Mouse (Mus musculus): ENCODE measurements around the gene Syt17. TPM values are rescaled to one million over a fixed set of nuclear protein-coding genes. Genes with fewer than 3 reads are reported as not detected.

The Syt17 gene
- total and polyA plus RNA-seq, 3 experiments, result not detected

- peaks cover 4% of the 10 kb centered on the region for H3K9me3 ChIP-seq (replicated peaks; ENCODE audit: low read length)
- H3K27ac ChIP-seq (ENCODE audit: insufficient read depth, low read depth), result no peak overlapping the region
- no peak overlapping the region for H3K4me2 ChIP-seq (ENCODE audit: insufficient read depth, low read depth, poor library complexity, severe bottlenecking)
- H3K79me2 ChIP-seq (replicated peaks; ENCODE audit: control insufficient read depth, extremely low read depth, insufficient read depth, poor library complexity, severe bottlenecking), result no peaks in the 10 kb centered on the region
- in situ Hi-C loops (cut with MboI; ENCODE audit: low pct_ligation_motif_present, low pct_unique_long_range_greater_than_20kb, low sequenced_read_pairs) (no loop called here), dilution Hi-C loops (cut with MboI; ENCODE audit: extremely low pct_ligation_motif_present, extremely low pct_unique_long_range_greater_than_20kb, low sequenced_read_pairs) (no loop called here)
- no peaks in the 10 kb centered on the region for H3K4me1 ChIP-seq (ENCODE audit: control insufficient read depth in 1 of 2, insufficient read depth in 2 of 2)
- H3K27me3 ChIP-seq (replicated peaks), result no peaks in the 10 kb centered on the region
- no peak overlapping the region for H3K9ac ChIP-seq (ENCODE audit: insufficient read depth, low read depth)
- TF ChIP-seq MAZ (IDR thresholded peaks at IDR 0.05; ENCODE audit: low read depth, low read length) (no peak), ZC3H11A (IDR thresholded peaks at IDR 0.05; ENCODE audit: low read depth, low read length) (no peak), USF1 (IDR thresholded peaks at IDR 0.05; ENCODE audit: low read depth, low read length) (no peak), TBP (conservative IDR thresholded peaks at IDR 0.05; ENCODE audit: low read depth, low read length) (no peak), BHLHE40 (IDR thresholded peaks at IDR 0.05; ENCODE audit: low read depth, low read length) (no peak), ELF1 (IDR thresholded peaks at IDR 0.05; ENCODE audit: low read depth, low read length) (no peak), HCFC1 (IDR thresholded peaks at IDR 0.05; ENCODE audit: low read depth, low read length) (no peak), TCF12 (IDR thresholded peaks at IDR 0.05; ENCODE audit: low read depth, low read length) (no peak)
- H3K4me3 ChIP-seq (replicated peaks in 1 of 3; ENCODE audit: low read depth in 2 of 3, low read length in 2 of 3, poor library complexity in 1 of 3), result no peak overlapping the region
- no peak for DNase-seq (ENCODE audit: extremely low read depth)
- H3K36me3 ChIP-seq (replicated peaks in 1 of 2; ENCODE audit: control insufficient read depth in 1 of 2, insufficient read depth in 1 of 2, low read length in 1 of 2), result no peaks in the 10 kb centered on the region
These were observed 42.8 kb upstream of the Syt17 start for GRCm38 (mm10) chr7:118490666-118491430.

- Histone ChIP-seq H3K9me3 (replicated peaks; ENCODE audit: low read length) (peaks cover 4% of the 10 kb centered on the region), H3K27ac (ENCODE audit: insufficient read depth, low read depth) (no peak overlapping the region), H3K4me2 (ENCODE audit: insufficient read depth, low read depth, poor library complexity, severe bottlenecking) (no peak overlapping the region), H3K79me2 (replicated peaks; ENCODE audit: control insufficient read depth, extremely low read depth, insufficient read depth, poor library complexity, severe bottlenecking) (no peaks in the 10 kb centered on the region), H3K9ac (ENCODE audit: insufficient read depth, low read depth) (no peak overlapping the region), H3K4me1 (ENCODE audit: control insufficient read depth in 1 of 2, insufficient read depth in 2 of 2) (no peaks in the 10 kb centered on the region), H3K36me3 (replicated peaks in 1 of 2; ENCODE audit: control insufficient read depth in 1 of 2, insufficient read depth in 1 of 2, low read length in 1 of 2) (no peaks in the 10 kb centered on the region), H3K27me3 (replicated peaks) (no peaks in the 10 kb centered on the region), H3K4me3 (replicated peaks in 1 of 3; ENCODE audit: low read depth in 2 of 3, low read length in 2 of 3, poor library complexity in 1 of 3) (no peak overlapping the region)
- no peak for DNase-seq (ENCODE audit: extremely low read depth)
- in situ Hi-C loops (cut with MboI; ENCODE audit: low pct_ligation_motif_present, low pct_unique_long_range_greater_than_20kb, low sequenced_read_pairs), result no loop called here
- TF ChIP-seq ELF1 (IDR thresholded peaks at IDR 0.05; ENCODE audit: low read depth, low read length), result no peak
- no peak for TF ChIP-seq EP300 (IDR thresholded peaks at IDR 0.05; ENCODE audit: low read length)
- TF ChIP-seq USF1 (IDR thresholded peaks at IDR 0.05; ENCODE audit: low read depth, low read length), result no peak
- no peak for TF ChIP-seq ZMIZ1 (IDR thresholded peaks at IDR 0.05; ENCODE audit: low read depth, low read length)
- no peak for TF ChIP-seq CTCF (conservative IDR thresholded peaks at IDR 0.05 in 1 of 2, IDR thresholded peaks at IDR 0.05 in 1 of 2; ENCODE audit: low read depth in 2 of 2, low read length in 2 of 2)
- TF ChIP-seq ZC3H11A (IDR thresholded peaks at IDR 0.05; ENCODE audit: low read depth, low read length), result no peak
- no peak for TF ChIP-seq E2F4 (IDR thresholded peaks at IDR 0.05; ENCODE audit: insufficient replicate concordance, low read depth, low read length)
- no peak for TF ChIP-seq MXI1 (IDR thresholded peaks at IDR 0.05; ENCODE audit: low read depth, low read length)
- TF ChIP-seq MEF2A (IDR thresholded peaks at IDR 0.05; ENCODE audit: borderline replicate concordance, low read depth, low read length), result no peak
- TF ChIP-seq MAX (IDR thresholded peaks at IDR 0.05; ENCODE audit: low read length), result no peak
- dilution Hi-C loops (cut with MboI; ENCODE audit: extremely low pct_ligation_motif_present, extremely low pct_unique_long_range_greater_than_20kb, low sequenced_read_pairs), result no loop called here
These were observed 42.0 kb upstream of the Syt17 start for GRCm38 (mm10) chr7:118489706-118490665.
